Mouse (Mus musculus) adrenal gland, postnatal 25 days (tissue): ENCODE measurements around the gene Otos. TPM values are rescaled to one million over a fixed set of nuclear protein-coding genes. Genes with fewer than 3 reads are reported as not detected.

Experiments used
- DNase-seq: peaks from one replicate; pipeline ENCODE4 v3.0.0; 2021; ENCODE audit warnings: mixed read lengths
- total RNA-seq: library from RNA; stranded (reverse); gene quantifications from 2 replicates; pipeline ENCODE4 v1.2.3, GENCODE M21; 2021

Gene Otos
- total RNA-seq, 1 experiment from 2014 or later, result not detected

- DNase-seq, result no peak
Observed at GRCm38 (mm10) chr1:92605482-92605881, 43.2 kb downstream of the Otos start, which contains the start of gene Olfr1410. TSS of gene Olfr1410 (plus strand) at chr1:92605782.

GRCm38 (mm10) chr1:92596019-92596418, 52.6 kb downstream of the Otos start:
- no peak for DNase-seq

Other genes starting within 250 kb of the Otos start
- gene Ndufa10, start 175.0 kb downstream of the Otos start, total RNA-seq, result 337 and 339 TPM in 2 replicates
- gene Olfr1416, start 163.7 kb downstream of the Otos start, total RNA-seq, result not detected in 2 replicates
- not detected in 2 replicates for gene Olfr1415, start 152.7 kb downstream of the Otos start, total RNA-seq
- not detected in 2 replicates for gene Olfr1414, start 130.2 kb downstream of the Otos start, total RNA-seq
- gene Olfr1413, start 77.5 kb downstream of the Otos start, total RNA-seq, result not detected in 2 replicates
- not detected in 2 replicates for gene Olfr1412, start 63.1 kb downstream of the Otos start, total RNA-seq
- not detected in 2 replicates for gene Olfr1411, start 54.4 kb downstream of the Otos start, total RNA-seq
- not detected in 2 replicates for gene Olfr1410, start 43.1 kb downstream of the Otos start, total RNA-seq
- gene Olfr12, start 31.1 kb downstream of the Otos start, total RNA-seq, result not detected in 2 replicates
- 311 and 345 TPM in 2 replicates for gene Cops9, start 6.9 kb downstream of the Otos start, total RNA-seq
- gene Gpc1, start 182.8 kb upstream of the Otos start, total RNA-seq, result 66.0 and 69.4 TPM in 2 replicates